Mouse (Mus musculus): ENCODE results near the gene Proser3. TPM values are rescaled to one million over a fixed set of nuclear protein-coding genes. Genes with fewer than 3 reads are reported as not detected.

The Proser3 gene
- polyA plus RNA-seq, 1 experiment from 2014 or later, result 20.0 TPM

DNA sequence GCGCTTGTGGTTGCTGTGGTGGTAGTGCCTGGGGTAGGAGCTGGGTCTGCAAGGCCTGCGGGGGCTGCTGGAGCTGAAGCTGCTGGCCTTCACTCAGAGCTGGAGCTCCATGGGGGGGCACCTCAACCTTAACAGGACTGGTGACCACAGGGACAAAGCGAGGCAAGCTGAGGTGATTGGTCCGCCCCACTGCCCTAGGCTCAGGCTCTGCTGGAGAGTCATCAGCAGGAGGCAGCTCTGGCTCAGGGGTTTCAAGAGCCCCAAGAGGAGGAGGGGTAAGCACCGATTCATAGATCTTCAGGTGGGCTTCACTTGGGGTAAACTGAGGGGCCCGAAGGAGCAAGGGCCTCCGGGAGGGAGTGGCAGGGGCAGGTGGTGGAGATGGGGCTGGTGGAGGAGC is 33.1 kb upstream of the Proser3 start:
- H3K4me2 ChIP-seq (ENCODE audit: low read depth, severe bottlenecking), result no peak overlapping the region
- no peaks in the 10 kb centered on the region for H3K27me3 ChIP-seq (ENCODE audit: control insufficient read depth, insufficient read depth, low read length)
- no peaks in the 10 kb centered on the region for H3K9me3 ChIP-seq (ENCODE audit: control insufficient read depth, low read length)
- ATAC-seq (ENCODE audit: insufficient number of reproducible peaks, low FRiP score, low TSS enrichment, low read depth) (no peak), DNase-seq (ENCODE audit: low spot score) (no peak)
- H3K4me3 ChIP-seq (ENCODE audit: low read depth, low read length), result no peak overlapping the region; the same call in 1 of the 2 replicates
- no peak overlapping the region for H3K27ac ChIP-seq (replicated peaks; ENCODE audit: low read depth, low read length)
- H3K36me3 ChIP-seq (ENCODE audit: control insufficient read depth, insufficient read depth, low read length), result peaks cover 44% of the 10 kb centered on the region
- H3K9ac ChIP-seq (ENCODE audit: low read length), result no peak overlapping the region
- peaks cover 11% of the 10 kb centered on the region for H3K4me1 ChIP-seq (ENCODE audit: control insufficient read depth, insufficient read depth, low read length)
- WGBS, result 93% methylated on average over 7 of the region's 7 CpGs

DNA sequence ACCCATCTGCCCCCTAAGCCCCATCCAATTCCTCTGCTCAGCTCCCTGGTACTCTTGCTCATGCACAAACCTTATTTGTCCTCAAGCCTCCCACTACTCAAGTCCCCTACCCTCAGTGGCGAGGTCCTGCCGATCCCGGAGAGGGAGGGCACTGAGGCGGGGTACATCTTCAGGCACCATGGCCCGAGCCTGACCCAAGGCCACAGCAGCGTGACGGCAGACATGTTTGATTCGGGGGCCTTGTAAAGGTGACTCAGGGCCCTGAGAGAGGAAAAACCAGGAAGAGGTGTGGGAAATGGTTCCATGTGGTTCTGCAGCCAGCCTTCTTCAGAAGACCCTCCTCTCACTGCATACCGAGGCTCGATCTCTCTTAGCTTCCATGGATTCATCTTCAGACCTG is 32.2 kb upstream of the Proser3 start:
- no peak for DNase-seq (ENCODE audit: low spot score)
- Histone ChIP-seq H3K4me1 (ENCODE audit: control insufficient read depth, insufficient read depth, low read length) (peaks cover 6% of the 10 kb centered on the region), H3K9me3 (ENCODE audit: control insufficient read depth, low read length) (no peaks in the 10 kb centered on the region), H3K4me2 (ENCODE audit: low read depth, severe bottlenecking) (no peak overlapping the region), H3K27ac (replicated peaks; ENCODE audit: low read depth, low read length) (no peak overlapping the region), H3K4me3 (ENCODE audit: low read depth, low read length) (no peak overlapping the region), H3K27me3 (ENCODE audit: control insufficient read depth, insufficient read depth, low read length) (no peaks in the 10 kb centered on the region), H3K9ac (ENCODE audit: low read length) (no peak overlapping the region), H3K36me3 (ENCODE audit: control insufficient read depth, insufficient read depth, low read length) (peaks cover 51% of the 10 kb centered on the region)
- no peak for ATAC-seq (ENCODE audit: insufficient number of reproducible peaks, low FRiP score, low TSS enrichment, low read depth)
- WGBS, result 94% methylated on average over 10 of the region's 10 CpGs

DNA sequence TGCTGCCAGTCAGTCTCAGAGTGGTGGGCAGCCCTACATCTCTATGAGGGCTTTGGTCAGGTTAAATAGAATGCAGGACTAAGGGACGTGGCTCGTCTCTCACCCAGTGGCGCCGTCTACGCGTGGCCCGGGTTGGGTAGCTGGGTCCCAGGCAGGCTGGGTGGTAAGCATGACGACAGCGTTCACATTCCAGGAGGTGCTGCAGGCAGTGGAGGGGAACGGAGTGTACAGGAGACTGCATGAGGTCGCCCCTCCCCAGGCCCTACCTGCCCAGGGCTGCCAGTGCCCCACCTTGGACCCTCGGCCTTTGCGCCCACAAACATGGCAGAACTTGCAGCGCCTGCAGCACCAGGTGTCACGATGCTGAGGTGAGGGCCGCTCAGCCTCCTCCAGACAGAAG is 29.4 kb upstream of the Proser3 start:
- no peak overlapping the region for H3K4me3 ChIP-seq (ENCODE audit: low read depth, low read length)
- no peaks in the 10 kb centered on the region for H3K27me3 ChIP-seq (ENCODE audit: control insufficient read depth, insufficient read depth, low read length)
- H3K9ac ChIP-seq (ENCODE audit: low read length), result no peak overlapping the region
- H3K27ac ChIP-seq (replicated peaks; ENCODE audit: low read depth, low read length), result no peak overlapping the region
- DNase-seq (ENCODE audit: low spot score) (no peak), ATAC-seq (ENCODE audit: insufficient number of reproducible peaks, low FRiP score, low TSS enrichment, low read depth) (no peak)
- H3K9me3 ChIP-seq (ENCODE audit: control insufficient read depth, low read length), result no peaks in the 10 kb centered on the region
- no peaks in the 10 kb centered on the region for H3K4me1 ChIP-seq (ENCODE audit: control insufficient read depth, insufficient read depth, low read length)
- WGBS, result 95% methylated on average over 16 of the region's 16 CpGs
- no peak overlapping the region for H3K4me2 ChIP-seq (ENCODE audit: low read depth, severe bottlenecking)
- peaks cover 68% of the 10 kb centered on the region for H3K36me3 ChIP-seq (ENCODE audit: control insufficient read depth, insufficient read depth, low read length)

DNA sequence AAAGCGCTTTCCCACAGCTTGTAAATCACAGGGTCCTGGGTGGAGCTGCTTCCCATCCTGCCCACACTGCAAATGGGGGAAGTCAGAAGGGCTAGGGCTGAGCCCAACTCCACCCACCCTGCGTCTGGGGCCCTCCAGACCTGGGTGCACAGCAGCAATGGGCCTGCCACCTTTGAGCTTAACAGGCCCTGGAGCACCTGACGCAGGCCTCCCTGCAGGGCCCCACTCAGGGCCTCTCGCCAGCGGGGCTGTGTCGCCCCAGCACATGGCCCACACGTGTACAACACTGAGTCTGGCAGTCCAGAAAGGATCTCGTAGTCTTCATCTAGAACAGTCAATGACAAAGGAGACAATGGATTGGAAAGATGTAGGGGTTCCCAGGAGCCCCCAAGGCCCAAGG is 27.9 kb upstream of the Proser3 start:
- H3K27me3 ChIP-seq (ENCODE audit: control insufficient read depth, insufficient read depth, low read length), result no peaks in the 10 kb centered on the region
- 0 out of 2 replicates have a peak overlapping the region, but pooled peaks have one; percentile 2 for H3K4me3 ChIP-seq (ENCODE audit: low read depth, low read length)
- H3K4me2 ChIP-seq (ENCODE audit: low read depth, severe bottlenecking), result no peak overlapping the region
- ATAC-seq (ENCODE audit: insufficient number of reproducible peaks, low FRiP score, low TSS enrichment, low read depth) (no peak), DNase-seq (ENCODE audit: low spot score) (no peak)
- no peak overlapping the region for H3K9ac ChIP-seq (ENCODE audit: low read length)
- H3K9me3 ChIP-seq (ENCODE audit: control insufficient read depth, low read length), result no peaks in the 10 kb centered on the region
- WGBS, result 90% methylated on average over 8 of the region's 8 CpGs
- peaks cover 73% of the 10 kb centered on the region for H3K36me3 ChIP-seq (ENCODE audit: control insufficient read depth, insufficient read depth, low read length)
- H3K27ac ChIP-seq (replicated peaks; ENCODE audit: low read depth, low read length), result no peak overlapping the region
- H3K4me1 ChIP-seq (ENCODE audit: control insufficient read depth, insufficient read depth, low read length), result no peaks in the 10 kb centered on the region

DNA sequence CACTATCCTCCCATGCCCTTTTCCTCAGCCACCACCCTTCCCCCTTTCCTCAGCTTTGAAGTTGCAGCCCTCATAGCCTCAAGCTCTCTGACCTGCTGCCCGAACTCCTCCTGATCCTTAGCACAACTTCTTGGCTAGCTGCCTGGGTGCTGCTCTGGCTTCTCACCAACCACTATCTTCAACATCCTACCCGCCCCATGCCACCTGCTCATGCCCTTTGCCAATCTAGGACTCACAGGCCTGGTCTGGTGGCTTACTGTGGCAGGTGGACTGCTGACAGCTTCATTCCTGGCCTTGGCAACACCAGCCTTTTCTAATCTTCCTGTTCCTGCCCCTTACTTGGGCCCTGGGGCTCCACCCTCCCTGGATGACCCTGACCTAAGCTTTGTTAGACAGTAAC is 20.9 kb upstream of the Proser3 start:
- peaks cover 67% of the 10 kb centered on the region for H3K36me3 ChIP-seq (ENCODE audit: control insufficient read depth, insufficient read depth, low read length)
- no peaks in the 10 kb centered on the region for H3K9me3 ChIP-seq (ENCODE audit: control insufficient read depth, low read length)
- no peak overlapping the region for H3K4me3 ChIP-seq (ENCODE audit: low read depth, low read length)
- no peaks in the 10 kb centered on the region for H3K27me3 ChIP-seq (ENCODE audit: control insufficient read depth, insufficient read depth, low read length)
- H3K4me2 ChIP-seq (ENCODE audit: low read depth, severe bottlenecking), result no peak overlapping the region
- DNase-seq (ENCODE audit: low spot score) (no peak), ATAC-seq (ENCODE audit: insufficient number of reproducible peaks, low FRiP score, low TSS enrichment, low read depth) (no peak)
- H3K27ac ChIP-seq (replicated peaks; ENCODE audit: low read depth, low read length), result no peak overlapping the region
- 86% methylated on average over 2 of the region's 2 CpGs for WGBS
- H3K9ac ChIP-seq (ENCODE audit: low read length), result no peak overlapping the region
- H3K4me1 ChIP-seq (ENCODE audit: control insufficient read depth, insufficient read depth, low read length), result no peaks in the 10 kb centered on the region

DNA sequence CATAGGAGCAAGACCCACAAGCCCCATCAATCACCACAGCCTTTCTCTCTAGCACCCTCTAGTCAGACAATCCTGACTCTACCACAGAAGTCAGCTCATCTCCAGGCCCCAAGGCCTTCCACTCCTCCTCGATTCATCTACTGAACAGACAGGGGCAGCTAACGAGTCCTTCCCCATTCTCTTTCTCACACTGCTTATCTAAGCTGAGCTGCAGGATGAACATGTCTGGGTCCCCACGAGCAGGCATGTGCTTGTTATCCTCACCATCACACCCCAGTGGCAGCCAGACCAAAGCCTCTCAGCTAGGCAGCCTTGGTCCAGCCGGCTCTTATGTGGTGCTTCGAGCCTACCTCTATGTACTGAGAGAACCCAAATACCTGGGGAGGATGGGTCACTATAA is 20.3 kb upstream of the Proser3 start:
- H3K4me2 ChIP-seq (ENCODE audit: low read depth, severe bottlenecking), result no peak overlapping the region
- no peaks in the 10 kb centered on the region for H3K9me3 ChIP-seq (ENCODE audit: control insufficient read depth, low read length)
- H3K36me3 ChIP-seq (ENCODE audit: control insufficient read depth, insufficient read depth, low read length), result peaks cover 61% of the 10 kb centered on the region
- H3K4me1 ChIP-seq (ENCODE audit: control insufficient read depth, insufficient read depth, low read length), result no peaks in the 10 kb centered on the region
- H3K27me3 ChIP-seq (ENCODE audit: control insufficient read depth, insufficient read depth, low read length), result no peaks in the 10 kb centered on the region
- DNase-seq (ENCODE audit: low spot score) (no peak), ATAC-seq (ENCODE audit: insufficient number of reproducible peaks, low FRiP score, low TSS enrichment, low read depth) (no peak)
- no peak overlapping the region for H3K4me3 ChIP-seq (ENCODE audit: low read depth, low read length)
- no peak overlapping the region for H3K9ac ChIP-seq (ENCODE audit: low read length)
- no peak overlapping the region for H3K27ac ChIP-seq (replicated peaks; ENCODE audit: low read depth, low read length)
- 92% methylated on average over 5 of the region's 5 CpGs for WGBS

DNA sequence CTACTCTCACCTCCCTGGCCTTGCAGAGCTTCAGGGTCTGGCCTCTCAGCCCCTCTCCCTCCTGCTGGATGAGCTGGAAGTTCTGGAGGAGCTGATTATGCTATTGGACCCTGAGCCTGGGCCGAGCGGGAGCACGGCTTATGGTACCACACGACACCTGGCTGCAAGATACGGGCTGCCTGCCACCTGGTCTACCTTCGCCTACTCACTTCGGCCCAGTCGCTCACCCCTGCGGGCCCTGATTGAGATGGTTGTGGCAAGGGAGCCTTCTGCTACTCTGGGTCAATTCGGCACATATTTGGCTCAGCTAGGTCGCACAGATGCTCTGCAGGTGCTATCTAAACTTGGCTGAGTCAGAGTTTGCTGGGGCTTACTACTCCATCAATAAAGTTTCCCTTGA is 15.5 kb upstream of the Proser3 start:
- peaks cover 26% of the 10 kb centered on the region for H3K36me3 ChIP-seq (ENCODE audit: control insufficient read depth, insufficient read depth, low read length)
- H3K9me3 ChIP-seq (ENCODE audit: control insufficient read depth, low read length), result no peaks in the 10 kb centered on the region
- H3K9ac ChIP-seq (ENCODE audit: low read length), result no peak overlapping the region
- H3K4me3 ChIP-seq (ENCODE audit: low read depth, low read length), result no peak overlapping the region
- no peak overlapping the region for H3K4me2 ChIP-seq (ENCODE audit: low read depth, severe bottlenecking)
- ATAC-seq (ENCODE audit: insufficient number of reproducible peaks, low FRiP score, low TSS enrichment, low read depth) (no peak), DNase-seq (ENCODE audit: low spot score) (no peak)
- no peaks in the 10 kb centered on the region for H3K27me3 ChIP-seq (ENCODE audit: control insufficient read depth, insufficient read depth, low read length)
- no peak overlapping the region for H3K27ac ChIP-seq (replicated peaks; ENCODE audit: low read depth, low read length)
- peaks cover 6% of the 10 kb centered on the region; the same call in 1 of the 2 replicates for H3K4me1 ChIP-seq (ENCODE audit: control insufficient read depth, insufficient read depth, low read length)
- 93% methylated on average over 11 of the region's 11 CpGs for WGBS

DNA sequence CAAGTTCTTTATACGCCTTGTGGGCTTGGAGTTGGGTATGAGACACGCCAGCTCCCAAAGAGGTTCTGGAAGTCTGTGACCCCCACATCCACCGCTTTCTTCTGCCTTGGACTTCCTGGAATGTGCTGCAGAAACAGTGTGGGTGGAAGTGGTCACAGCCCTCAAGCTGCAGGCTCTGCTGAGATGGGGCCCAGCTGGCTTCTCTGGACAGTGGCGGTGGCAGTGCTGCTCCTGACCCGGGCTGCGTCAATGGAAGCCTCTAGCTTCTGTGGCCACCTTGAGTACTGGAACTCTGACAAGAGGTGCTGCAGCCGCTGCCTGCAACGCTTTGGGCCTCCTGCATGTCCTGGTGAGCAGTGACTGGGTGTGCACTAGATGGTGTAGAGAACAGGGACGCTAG is 13.9 kb upstream of the Proser3 start:
- Histone ChIP-seq H3K36me3 (ENCODE audit: control insufficient read depth, insufficient read depth, low read length) (peaks cover 19% of the 10 kb centered on the region), H3K4me2 (ENCODE audit: low read depth, severe bottlenecking) (no peak overlapping the region), H3K27ac (replicated peaks; ENCODE audit: low read depth, low read length) (no peak overlapping the region), H3K9me3 (ENCODE audit: control insufficient read depth, low read length) (no peaks in the 10 kb centered on the region), H3K4me1 (ENCODE audit: control insufficient read depth, insufficient read depth, low read length) (peaks cover 6% of the 10 kb centered on the region; the same call in 1 of the 2 replicates), H3K9ac (ENCODE audit: low read length) (no peak overlapping the region), H3K4me3 (ENCODE audit: low read depth, low read length) (no peak overlapping the region), H3K27me3 (ENCODE audit: control insufficient read depth, insufficient read depth, low read length) (no peaks in the 10 kb centered on the region)
- DNase-seq (ENCODE audit: low spot score) (no peak), ATAC-seq (ENCODE audit: insufficient number of reproducible peaks, low FRiP score, low TSS enrichment, low read depth) (no peak)
- WGBS, result 90% methylated on average over 9 of the region's 9 CpGs

DNA sequence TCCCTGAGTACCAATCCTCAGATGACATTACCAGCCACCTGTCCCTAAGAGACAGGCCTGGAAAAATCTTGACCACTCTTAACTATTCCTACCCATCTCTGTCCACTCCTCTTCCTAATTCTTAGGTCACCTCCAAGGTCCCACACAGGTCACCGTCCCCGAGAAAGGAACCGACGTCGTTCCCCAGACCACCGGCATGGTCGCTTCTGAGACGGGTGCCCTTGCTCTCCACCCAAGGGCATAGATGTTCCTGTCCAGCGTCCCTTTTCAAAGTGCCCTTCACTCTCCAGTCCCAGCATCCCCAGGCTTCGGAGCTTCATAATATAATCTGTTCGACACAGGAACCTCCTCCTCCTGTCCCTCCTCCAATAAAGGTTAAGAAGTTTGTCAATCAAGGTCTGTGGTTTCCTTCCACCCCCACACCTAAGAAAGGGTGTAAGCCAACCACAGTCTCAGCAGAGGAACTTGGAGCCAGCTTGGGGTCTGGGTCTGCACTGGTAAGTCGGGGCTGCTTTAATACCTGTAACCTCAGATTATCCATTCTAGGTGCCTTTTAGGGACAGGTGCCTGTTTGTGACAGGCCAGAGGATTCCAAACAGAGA is 13.0 kb upstream of the Proser3 start, which contains the start of gene Igflr1:
Igflr1 (plus strand) TSS at position 458 of the 602 bp plus-strand sequence.
- Histone ChIP-seq H3K9me3 (ENCODE audit: control insufficient read depth, low read length) (no peaks in the 10 kb centered on the region), H3K9ac (ENCODE audit: low read length) (peak within 1 kb of the TSS; percentile 4; the same call in 1 of the 2 replicates), H3K4me1 (ENCODE audit: control insufficient read depth, insufficient read depth, low read length) (peaks cover 6% of the 10 kb centered on the region; the same call in 1 of the 2 replicates), H3K36me3 (ENCODE audit: control insufficient read depth, insufficient read depth, low read length) (peaks cover 14% of the 10 kb centered on the region), H3K4me3 (ENCODE audit: low read depth, low read length) (no peak within 1 kb of the TSS; the same call in 1 of the 2 replicates), H3K27me3 (ENCODE audit: control insufficient read depth, insufficient read depth, low read length) (no peaks in the 10 kb centered on the region), H3K27ac (replicated peaks; ENCODE audit: low read depth, low read length) (no peak within 1 kb of the TSS), H3K4me2 (ENCODE audit: low read depth, severe bottlenecking) (peak within 1 kb of the TSS; percentile 53; the same call in 1 of the 2 replicates)
- DNase-seq (ENCODE audit: low spot score) (no peak), ATAC-seq (ENCODE audit: insufficient number of reproducible peaks, low FRiP score, low TSS enrichment, low read depth) (no peak)
- 95% methylated on average over 12 of the region's 12 CpGs for WGBS
